Mouse (Mus musculus): Measurements from ENCODE around the gene Man1a2. TPM values are rescaled to one million over a fixed set of nuclear protein-coding genes. Genes with fewer than 3 reads are reported as not detected.

Gene Man1a2
- total RNA-seq, 2 experiments from 2014 or later, result 164 to 166 TPM

GRCm38 (mm10) chr3:100568443-100569390 is 116.6 kb downstream of the Man1a2 start:
- DNase-seq (ENCODE audit: low spot score in 2 of 2), result no peak

- DNase-seq (ENCODE audit: low spot score in 2 of 2), result no peak
Observed at GRCm38 (mm10) chr3:100563565-100563964, 121.7 kb downstream of the Man1a2 start.

GRCm38 (mm10) chr3:100562455-100562854 is 122.8 kb downstream of the Man1a2 start:
- no peak for DNase-seq (ENCODE audit: low spot score in 2 of 2)

DNA sequence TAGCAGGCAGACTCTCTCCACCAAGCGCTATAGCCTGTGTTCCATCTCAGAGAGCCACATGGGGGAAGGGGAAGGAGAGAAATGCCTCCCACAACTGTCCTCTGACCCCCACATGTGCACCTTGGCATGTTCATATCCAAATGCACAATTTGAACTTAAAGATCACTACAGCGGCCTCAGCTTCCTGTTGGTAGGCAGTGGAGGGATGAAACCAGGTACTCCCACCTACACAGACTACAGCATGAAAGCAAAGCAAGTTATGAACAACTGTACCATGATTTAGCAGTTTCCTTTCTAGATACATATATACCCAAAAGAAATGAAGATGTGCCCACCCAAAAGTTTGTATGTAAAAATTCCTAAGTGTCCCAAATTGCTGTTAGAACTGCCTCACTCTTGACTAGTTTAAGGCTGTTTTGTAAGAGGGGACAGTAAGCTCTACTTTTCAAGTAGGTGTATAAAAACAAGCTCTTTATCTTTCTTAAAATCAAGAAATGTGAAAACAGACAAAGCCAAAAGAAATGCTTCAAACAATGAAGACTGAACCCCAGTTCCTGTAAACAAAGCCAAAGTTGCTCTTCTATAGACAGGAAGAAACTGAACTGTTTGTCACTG is 123.6 kb downstream of the Man1a2 start:
- DNase-seq (ENCODE audit: low spot score in 2 of 2), result no peak

DNA sequence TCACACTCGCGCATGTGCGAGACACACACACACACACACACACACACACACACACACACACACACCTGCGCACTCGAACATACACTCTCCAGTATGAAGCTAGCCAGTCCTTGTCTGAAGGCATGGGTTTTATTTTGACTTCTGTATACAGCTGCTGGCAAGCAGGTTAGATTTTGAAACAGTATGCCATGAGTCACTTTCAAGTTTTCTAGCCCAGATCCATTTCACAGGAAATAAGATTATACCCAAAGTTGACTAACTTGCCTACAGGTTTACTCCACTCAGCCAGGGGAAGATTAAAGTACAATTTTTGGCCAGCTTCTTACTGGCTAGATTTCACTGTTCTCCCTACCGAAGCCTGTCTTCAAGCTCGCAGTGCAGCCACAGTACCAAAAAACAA is 125.9 kb downstream of the Man1a2 start:
- DNase-seq (ENCODE audit: low spot score in 2 of 2), result no peak

DNA sequence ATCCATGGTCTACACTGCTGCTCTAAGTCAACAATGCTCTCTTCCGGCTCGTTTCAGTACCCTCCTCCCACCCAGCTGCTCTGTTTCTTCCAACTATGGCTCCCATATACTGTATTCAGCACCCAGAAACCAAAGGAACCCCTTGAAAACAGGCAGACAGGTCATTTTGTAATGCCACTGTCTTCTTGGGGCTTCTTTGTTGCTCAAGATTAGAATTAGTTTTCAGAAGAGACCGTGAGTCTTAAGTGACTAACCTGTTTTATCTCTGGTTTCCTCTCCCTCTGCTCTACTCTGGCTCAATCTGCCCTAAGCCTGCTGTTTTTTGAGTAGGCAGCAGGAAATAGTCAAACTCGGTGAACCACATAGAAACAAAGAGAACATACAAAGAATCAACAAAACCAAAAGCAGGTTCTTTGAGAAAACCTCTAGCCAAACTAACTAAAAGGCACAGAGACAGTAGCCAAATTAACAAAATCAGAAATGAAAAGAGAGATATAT is 127.0 kb downstream of the Man1a2 start:
- DNase-seq (ENCODE audit: low spot score in 2 of 2), result no peak

DNA sequence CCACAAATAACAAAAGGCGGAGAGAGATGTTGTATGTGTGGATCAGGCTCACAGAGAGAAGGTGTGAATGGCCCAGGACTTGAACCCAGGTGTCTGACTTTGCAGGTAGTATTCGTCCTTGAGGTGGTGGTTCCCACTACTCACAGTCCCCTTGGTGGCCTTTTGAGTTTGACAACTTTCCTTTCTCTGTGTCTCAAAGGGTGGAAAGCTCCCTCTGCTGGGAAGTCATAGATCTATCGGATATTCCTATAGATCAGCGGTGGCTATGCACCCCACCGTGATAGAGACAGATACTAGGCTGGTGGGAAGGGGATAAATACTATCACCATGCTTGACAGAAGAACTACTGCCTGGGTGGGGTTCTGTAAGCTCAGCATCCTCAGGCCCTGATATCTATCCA is 130.5 kb downstream of the Man1a2 start:
- peak in 1 of 2 experiments; percentile 30 for DNase-seq (ENCODE audit: low spot score in 2 of 2)

- no peak for DNase-seq (ENCODE audit: low spot score in 2 of 2)
Observed at GRCm38 (mm10) chr3:100552171-100552570, 133.1 kb downstream of the Man1a2 start.

- no peak for DNase-seq (ENCODE audit: low spot score in 2 of 2)
Observed at GRCm38 (mm10) chr3:100547913-100548292, 137.4 kb downstream of the Man1a2 start.

DNA sequence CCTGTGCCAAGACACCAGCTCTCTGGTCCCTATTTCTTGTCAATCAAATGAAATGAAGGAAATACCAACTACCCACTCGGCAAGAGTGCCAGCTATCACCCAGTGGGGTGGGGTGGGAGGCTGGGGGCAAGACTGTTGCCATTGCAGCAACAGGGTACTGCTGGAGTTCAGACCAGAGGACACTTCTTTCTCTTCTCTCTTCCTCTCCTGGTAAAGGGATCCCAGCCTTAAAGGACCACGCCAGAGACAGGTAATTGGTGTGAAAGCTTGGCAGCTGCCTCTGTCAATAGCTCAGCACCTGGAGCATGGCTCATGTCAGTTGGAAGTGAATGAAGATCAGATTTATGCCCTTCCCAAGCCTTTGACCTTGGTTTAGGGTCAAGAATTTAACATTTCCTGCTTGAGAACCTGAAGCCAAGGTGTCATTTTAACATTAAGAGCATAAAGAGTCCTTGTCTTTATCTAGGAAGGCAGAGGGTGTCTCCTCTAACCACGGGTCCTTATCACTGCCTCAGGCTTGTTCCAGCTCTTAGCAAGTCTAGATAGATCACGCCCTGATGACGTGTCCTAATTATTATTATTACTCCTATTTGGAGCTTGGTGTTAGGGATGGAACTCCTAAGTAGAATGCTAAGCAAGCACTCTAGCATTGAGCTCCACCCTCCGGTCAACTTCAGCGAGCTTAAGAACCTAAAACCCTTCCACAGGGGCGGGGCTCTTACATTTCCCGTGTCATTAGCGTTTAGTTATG is 138.0 kb downstream of the Man1a2 start:
- DNase-seq (ENCODE audit: low spot score in 2 of 2), result no peak

DNA sequence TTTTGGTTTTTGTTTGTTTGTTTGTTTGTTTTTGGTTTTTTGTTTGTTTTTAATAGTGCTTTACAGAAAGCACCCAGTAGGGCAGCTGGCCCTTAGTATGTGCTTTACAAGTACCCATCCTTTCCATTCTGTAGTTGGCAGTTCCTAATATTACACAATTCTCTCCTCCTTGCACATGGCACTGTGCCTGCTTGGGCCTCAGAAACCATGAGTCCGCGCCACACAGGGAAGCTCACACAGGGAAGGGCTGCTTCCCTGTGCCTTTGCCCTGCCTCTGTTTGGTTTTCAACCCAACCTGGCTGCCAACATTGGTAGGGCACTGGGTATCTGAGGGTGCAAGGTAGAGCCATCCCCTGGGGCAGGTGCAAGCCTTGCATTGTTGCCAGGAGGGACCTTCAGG is 148.6 kb downstream of the Man1a2 start:
- no peak for DNase-seq (ENCODE audit: low spot score in 2 of 2)

GRCm38 (mm10) chr3:100535902-100536301 is 149.4 kb downstream of the Man1a2 start:
- no peak for DNase-seq (ENCODE audit: low spot score in 2 of 2)

DNA sequence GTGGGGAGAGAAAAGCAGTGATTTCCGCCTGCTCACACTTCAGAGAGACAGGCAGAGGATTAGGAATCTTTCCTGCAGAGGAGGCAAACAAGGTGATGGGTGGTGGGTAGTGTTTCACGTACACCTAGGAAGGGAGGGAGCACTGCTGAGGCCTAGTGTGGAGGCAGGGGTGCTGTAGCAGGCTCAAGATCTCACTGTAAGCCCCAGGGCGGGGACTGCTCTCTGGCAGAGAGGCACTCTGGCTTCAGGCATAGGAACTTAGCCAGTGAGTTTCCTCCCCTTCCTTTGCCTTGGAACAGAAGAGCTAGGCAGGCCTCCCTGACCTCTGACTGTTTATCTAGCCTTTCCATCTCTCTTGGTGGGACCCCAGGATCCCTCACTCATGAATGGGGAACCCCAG is 150.0 kb downstream of the Man1a2 start:
- DNase-seq (ENCODE audit: low spot score in 2 of 2), result no peak

GRCm38 (mm10) chr3:100534394-100534793 is 150.9 kb downstream of the Man1a2 start:
- no peak for DNase-seq (ENCODE audit: low spot score in 2 of 2)

- no peak for DNase-seq (ENCODE audit: low spot score in 2 of 2)
Observed at GRCm38 (mm10) chr3:100533429-100533828, 151.9 kb downstream of the Man1a2 start.

- no peak for DNase-seq (ENCODE audit: low spot score in 2 of 2)
Observed at GRCm38 (mm10) chr3:100530919-100531318, 154.4 kb downstream of the Man1a2 start.

- DNase-seq (ENCODE audit: low spot score in 2 of 2), result no peak
Observed at GRCm38 (mm10) chr3:100530244-100530788, 155.0 kb downstream of the Man1a2 start.

DNA sequence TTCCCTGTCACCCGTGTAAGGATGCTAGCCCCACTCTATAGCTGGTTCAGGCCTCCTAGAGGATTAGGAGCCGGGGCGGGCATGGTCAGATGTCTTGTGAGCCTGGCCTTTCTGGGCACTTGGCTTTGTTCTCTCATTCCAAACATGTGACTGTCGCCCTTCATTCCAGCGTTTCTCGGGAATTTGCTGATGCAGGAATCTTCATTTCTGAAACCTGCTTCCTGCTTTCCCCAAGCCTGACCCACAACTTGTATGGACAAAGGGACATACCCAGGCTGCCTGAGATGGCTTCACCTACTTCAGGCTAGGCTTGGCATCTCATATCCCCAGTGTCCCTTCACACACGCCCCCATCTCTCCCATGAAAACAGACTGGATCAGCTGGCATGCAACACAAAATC is 162.6 kb downstream of the Man1a2 start:
- peak in 1 of 2 experiments; percentile 18 for DNase-seq (ENCODE audit: low spot score in 2 of 2)

DNA sequence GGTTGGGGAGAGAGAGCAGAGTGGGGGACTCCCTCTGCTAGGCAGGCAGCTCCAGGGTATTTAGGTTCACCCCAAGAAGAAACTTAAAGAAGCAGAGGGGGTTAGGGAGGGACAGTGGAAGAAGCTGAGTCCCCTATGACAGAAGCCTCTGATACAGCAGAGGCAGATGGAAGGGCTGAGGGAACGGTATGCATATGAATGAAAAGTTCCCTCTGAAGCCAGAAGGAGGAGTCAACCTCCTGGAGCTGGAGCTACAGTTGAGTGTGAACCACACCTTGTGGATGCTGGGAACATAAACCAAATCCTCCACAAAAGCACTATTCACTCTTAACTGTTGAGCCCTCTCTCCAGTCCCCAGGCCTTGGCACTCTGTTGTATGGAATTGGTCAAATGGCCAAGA is 163.7 kb downstream of the Man1a2 start:
- no peak for DNase-seq (ENCODE audit: low spot score in 2 of 2)

GRCm38 (mm10) chr3:100515754-100516141 is 169.6 kb downstream of the Man1a2 start:
- no peak for DNase-seq (ENCODE audit: low spot score in 2 of 2)

DNA sequence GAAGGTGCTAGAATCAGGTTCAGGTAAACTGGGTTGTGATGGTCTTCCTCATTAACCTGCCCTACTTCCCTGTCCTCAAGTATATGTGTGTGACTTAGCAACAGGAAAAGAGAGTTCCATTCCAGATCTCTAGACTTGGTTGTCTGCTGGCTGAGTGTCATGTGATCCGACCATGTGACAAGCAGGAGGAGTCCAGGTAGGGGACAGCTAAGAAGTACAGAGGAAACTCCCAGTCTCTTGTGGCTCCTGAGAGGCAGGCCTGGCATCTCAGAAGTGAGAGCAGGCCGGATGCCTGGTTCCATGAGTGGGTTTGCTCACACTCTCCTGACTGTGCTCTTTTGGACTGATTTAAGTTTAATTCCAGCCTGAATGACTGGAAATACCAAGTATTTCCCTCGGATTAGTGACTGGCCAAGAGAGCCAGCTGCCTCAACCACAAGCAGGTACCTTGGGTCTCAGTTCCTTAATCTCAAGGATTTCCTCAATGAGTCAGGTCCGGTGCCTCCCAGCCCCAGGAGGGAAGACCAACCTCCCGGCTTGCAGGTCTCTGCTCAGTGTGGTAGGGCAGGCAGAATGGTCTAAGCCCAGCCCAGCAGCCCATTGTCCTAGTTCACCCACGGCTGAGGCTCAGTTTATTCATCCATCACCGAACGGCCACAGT is 170.1 kb downstream of the Man1a2 start:
- no peak for DNase-seq (ENCODE audit: low spot score in 2 of 2)

All from left cerebral cortex, adult 18-20 months (tissue).